In genomic region chrX:7376586-7376985, GRCm38 (mm10) we compare ENCODE assay signal across 8 mouse cellular contexts. TPM values are rescaled to one million over a fixed set of nuclear protein-coding genes. Genes with fewer than 3 reads are reported as not detected.
DNase-seq lines count a peak whose midpoint lies in the region; ATAC-seq and TF ChIP-seq lines count a peak whose summit lies in the region.

No protein-coding gene starts in this region.

- peak; percentile 2 for DNase-seq in embryo, embryonic 11.5 days (ENCODE audit: low read depth, low spot score)
- DNase-seq in embryo, embryonic 10 days (ENCODE audit: low spot score) = no peak
- DNase-seq in thymus, postnatal 0 days (ENCODE audit: low spot score) = no peak
- no peak for DNase-seq in left cerebral cortex, adult 18-20 months (ENCODE audit: low spot score in 2 of 2)

- peaks cover 12% of the 10 kb centered on the region for H3K79me2 ChIP-seq in C2C12 (ENCODE audit: control insufficient read depth, insufficient read depth)

- H3K36me3 ChIP-seq in C2C12 (ENCODE audit: control insufficient read depth, insufficient read depth) = no peaks in the 10 kb centered on the region
- H3K36me3 ChIP-seq in intestine, embryonic 15.5 days = no peaks in the 10 kb centered on the region
- no peaks in the 10 kb centered on the region for H3K36me3 ChIP-seq in midbrain, embryonic 15.5 days (replicated peaks)

- no peak for TF ChIP-seq CTCF in C2C12 (IDR thresholded peaks at IDR 0.05; ENCODE audit: control insufficient read depth, insufficient read depth, insufficient read length)
- no peak for TF ChIP-seq CTCF in embryonic fibroblast, embryonic 13.5 days (IDR thresholded peaks at IDR 0.05; ENCODE audit: borderline replicate concordance, insufficient read depth, low read length)

- WGBS in intestine, embryonic 15.5 days = 45% methylated on average over 4 of the region's 4 CpGs
- WGBS in midbrain, embryonic 15.5 days = 51% methylated on average over 4 of the region's 4 CpGs

- no peaks in the 10 kb centered on the region for H3K79me3 ChIP-seq in C2C12 (ENCODE audit: low read depth)

- H3K9me3 ChIP-seq in intestine, embryonic 15.5 days = no peaks in the 10 kb centered on the region
- H3K9me3 ChIP-seq in midbrain, embryonic 15.5 days = no peaks in the 10 kb centered on the region

- H3K4me1 ChIP-seq in embryonic fibroblast, embryonic 13.5 days (ENCODE audit: control insufficient read depth, insufficient read depth, low read length) = no peaks in the 10 kb centered on the region; the same call in 1 of the 2 replicates
- no peaks in the 10 kb centered on the region for H3K4me1 ChIP-seq in intestine, embryonic 15.5 days (replicated peaks)
- H3K4me1 ChIP-seq in midbrain, embryonic 15.5 days = peaks cover 24% of the 10 kb centered on the region

- TF ChIP-seq POLR2A in embryonic fibroblast, embryonic 13.5 days (IDR thresholded peaks at IDR 0.05; ENCODE audit: low read depth, low read length) = no peak

- H3ac ChIP-seq in C2C12 (ENCODE audit: control insufficient read depth, insufficient read length, low read depth) = no peak overlapping the region

- H3K4me2 ChIP-seq in intestine, embryonic 15.5 days (replicated peaks) = peak overlapping the region; percentile 89
- H3K4me2 ChIP-seq in midbrain, embryonic 15.5 days = peak overlapping the region; percentile 69

- peak overlapping the region; percentile 85 for H3K27ac ChIP-seq in embryonic fibroblast, embryonic 13.5 days (ENCODE audit: insufficient read depth, low read length)
- H3K27ac ChIP-seq in intestine, embryonic 15.5 days = peak overlapping the region; percentile 93; the same call in 1 of the 2 replicates
- H3K27ac ChIP-seq in midbrain, embryonic 15.5 days = peak overlapping the region; percentile 92

- H3K4me3 ChIP-seq in C2C12 (ENCODE audit: insufficient read depth, poor library complexity, severe bottlenecking) = peak overlapping the region; percentile 32
- peak overlapping the region; percentile 59 for H3K4me3 ChIP-seq in embryonic fibroblast, embryonic 13.5 days (ENCODE audit: insufficient read depth, low read length)
- H3K4me3 ChIP-seq in intestine, embryonic 15.5 days (replicated peaks) = peak overlapping the region; percentile 56
- peak overlapping the region; percentile 64 for H3K4me3 ChIP-seq in midbrain, embryonic 15.5 days

- ATAC-seq in intestine, embryonic 15.5 days = peak; percentile 4; the same call in 1 of the 2 replicates
- peak; percentile 15 for ATAC-seq in midbrain, embryonic 15.5 days (replicated peaks)

- no peaks in the 10 kb centered on the region for H3K27me3 ChIP-seq in C2C12 (ENCODE audit: control insufficient read depth, insufficient read depth, insufficient read length)
- no peaks in the 10 kb centered on the region for H3K27me3 ChIP-seq in intestine, embryonic 15.5 days (replicated peaks)
- H3K27me3 ChIP-seq in midbrain, embryonic 15.5 days (replicated peaks) = no peaks in the 10 kb centered on the region

- H3K9ac ChIP-seq in intestine, embryonic 15.5 days = no peak overlapping the region
- H3K9ac ChIP-seq in midbrain, embryonic 15.5 days = peak overlapping the region; percentile 61; the same call in 1 of the 2 replicates

TF ChIP-seq in C2C12, 6 proteins besides CTCF, POLR2A, EP300 and RAD21:
- TF ChIP-seq MYOD1 (IDR thresholded peaks at IDR 0.05; ENCODE audit: control insufficient read depth, insufficient read length, low read depth) (no peak), MYOG (IDR thresholded peaks at IDR 0.05; ENCODE audit: control insufficient read depth, extremely low read depth, insufficient read length) (no peak)
TF ChIP-seq in C2C12: peak in this region for 0.

RNA-seq across cellular contexts. Expression of gene Usp27x, which starts 1.0 kb away (rescaled TPM):
- 1.4 TPM for polyA plus RNA-seq in C2C12 (2012; fragmentation: generic; extraction: Trizol)
- 4.5 and 4.6 TPM in 2 replicates for polyA plus RNA-seq in embryonic fibroblast, embryonic 13.5 days (2011; ENCODE audit: insufficient read length, low read depth, missing spikeins)
- 0.50 and 0.51 TPM in 2 replicates for polyA plus RNA-seq in intestine, embryonic 15.5 days (2015; fragmentation: Nextera tagmentation; extraction: Ambion mirVana)
- 2.8 and 3.7 TPM in 2 replicates for polyA plus RNA-seq in midbrain, embryonic 15.5 days (2015; fragmentation: Nextera tagmentation; extraction: Ambion mirVana)
- polyA plus RNA-seq in thymus, postnatal 0 days (2015; fragmentation: Nextera tagmentation; extraction: Ambion mirVana) = 0.21 and 0.31 TPM in 2 replicates
- total RNA-seq in left cerebral cortex, adult 18-20 months (2021) = 10 to 100 TPM; 16.5 to 18.8 TPM

RNA-seq across cellular contexts. Expression of gene Clcn5, which starts 57.4 kb away (rescaled TPM):
- 14.8 TPM for polyA plus RNA-seq in C2C12 (2012; fragmentation: generic; extraction: Trizol)
- polyA plus RNA-seq in embryonic fibroblast, embryonic 13.5 days (2011; ENCODE audit: insufficient read length, low read depth, missing spikeins) = 47.5 and 54.7 TPM in 2 replicates
- 16.2 and 17.3 TPM in 2 replicates for polyA plus RNA-seq in intestine, embryonic 15.5 days (2015; fragmentation: Nextera tagmentation; extraction: Ambion mirVana)
- 7.8 and 7.9 TPM in 2 replicates for polyA plus RNA-seq in midbrain, embryonic 15.5 days (2015; fragmentation: Nextera tagmentation; extraction: Ambion mirVana)
- polyA plus RNA-seq in thymus, postnatal 0 days (2015; fragmentation: Nextera tagmentation; extraction: Ambion mirVana) = 3.0 and 3.5 TPM in 2 replicates
- 1 to 10 TPM; 8.6 to 8.8 TPM for total RNA-seq in left cerebral cortex, adult 18-20 months (2021)
